Mouse (Mus musculus): ENCODE measurements around the gene Rcsd1. TPM values are rescaled to one million over a fixed set of nuclear protein-coding genes. Genes with fewer than 3 reads are reported as not detected.

The Rcsd1 gene
- total and polyA plus RNA-seq, 3 experiments = 22.7 to 81.1 (median 35.7) TPM

GRCm38 (mm10) chr1:165661191-165661590 lies 48.4 kb downstream of the Rcsd1 start:
- TF ChIP-seq ZMIZ1 (IDR thresholded peaks at IDR 0.05; ENCODE audit: low read depth, low read length) (no peak), POLR2AphosphoS2 (IDR thresholded peaks at IDR 0.05; ENCODE audit: low read depth, low read length) (no peak), ZNF384 (IDR thresholded peaks at IDR 0.05; ENCODE audit: low read depth, low read length) (no peak), EP300 (IDR thresholded peaks at IDR 0.05; ENCODE audit: low read length) (no peak), MXI1 (IDR thresholded peaks at IDR 0.05; ENCODE audit: low read depth, low read length) (no peak), JUND (conservative IDR thresholded peaks at IDR 0.05; ENCODE audit: low read depth, low read length) (no peak), HCFC1 (IDR thresholded peaks at IDR 0.05; ENCODE audit: low read depth, low read length) (no peak)
- peaks cover 16 to 50% of the 10 kb centered on the region in 2 experiments for H3K4me1 ChIP-seq (ENCODE audit: control insufficient read depth in 1 of 2, insufficient read depth in 2 of 2)
- H3K27ac ChIP-seq (ENCODE audit: insufficient read depth, low read depth) = no peak overlapping the region
- no peak overlapping the region for H3K9ac ChIP-seq (ENCODE audit: insufficient read depth, low read depth)
- dilution Hi-C loops (cut with MboI; ENCODE audit: extremely low pct_ligation_motif_present, extremely low pct_unique_long_range_greater_than_20kb, low sequenced_read_pairs) = no loop called here
- H3K27me3 ChIP-seq (replicated peaks) = no peaks in the 10 kb centered on the region
- peaks cover 6% of the 10 kb centered on the region for H3K9me3 ChIP-seq (replicated peaks; ENCODE audit: low read length)
- in situ Hi-C loops (cut with MboI; ENCODE audit: low pct_ligation_motif_present, low pct_unique_long_range_greater_than_20kb, low sequenced_read_pairs) = loop anchor here (5.0 to 25.0 kb wide), 3 partner anchors 76 to 501 kb away; no protein-coding TSS in a partner anchor
- no peak overlapping the region for H3K4me2 ChIP-seq (ENCODE audit: insufficient read depth, low read depth, poor library complexity, severe bottlenecking)
- H3K4me3 ChIP-seq (replicated peaks in 1 of 3; ENCODE audit: low read depth in 2 of 3, low read length in 2 of 3, poor library complexity in 1 of 3) = no peak overlapping the region
- H3K79me2 ChIP-seq (replicated peaks; ENCODE audit: control insufficient read depth, extremely low read depth, insufficient read depth, poor library complexity, severe bottlenecking) = no peaks in the 10 kb centered on the region
- no peak for DNase-seq (ENCODE audit: extremely low read depth)
- H3K36me3 ChIP-seq (replicated peaks in 1 of 2; ENCODE audit: control insufficient read depth in 1 of 2, insufficient read depth in 1 of 2, low read length in 1 of 2) = peaks cover 32 to 90% of the 10 kb centered on the region in 2 experiments

- Histone ChIP-seq H3K27ac (ENCODE audit: insufficient read depth, low read depth) (no peak overlapping the region), H3K4me1 (ENCODE audit: control insufficient read depth in 1 of 2, insufficient read depth in 2 of 2) (peaks cover 16 to 48% of the 10 kb centered on the region in 2 experiments), H3K27me3 (replicated peaks) (no peaks in the 10 kb centered on the region), H3K4me3 (replicated peaks in 1 of 3; ENCODE audit: low read depth in 2 of 3, low read length in 2 of 3, poor library complexity in 1 of 3) (no peak overlapping the region), H3K79me2 (replicated peaks; ENCODE audit: control insufficient read depth, extremely low read depth, insufficient read depth, poor library complexity, severe bottlenecking) (no peaks in the 10 kb centered on the region), H3K36me3 (replicated peaks in 1 of 2; ENCODE audit: control insufficient read depth in 1 of 2, insufficient read depth in 1 of 2, low read length in 1 of 2) (peaks cover 33 to 89% of the 10 kb centered on the region in 2 experiments), H3K4me2 (ENCODE audit: insufficient read depth, low read depth, poor library complexity, severe bottlenecking) (no peak overlapping the region), H3K9me3 (replicated peaks; ENCODE audit: low read length) (peaks cover 6% of the 10 kb centered on the region), H3K9ac (ENCODE audit: insufficient read depth, low read depth) (no peak overlapping the region)
- peak; percentile 63 for DNase-seq (ENCODE audit: extremely low read depth)
- dilution Hi-C loops (cut with MboI; ENCODE audit: extremely low pct_ligation_motif_present, extremely low pct_unique_long_range_greater_than_20kb, low sequenced_read_pairs) = no loop called here
- TF ChIP-seq USF2 (conservative IDR thresholded peaks at IDR 0.05; ENCODE audit: low read depth, low read length) = no peak
- TF ChIP-seq TBP (conservative IDR thresholded peaks at IDR 0.05; ENCODE audit: low read depth, low read length) = no peak
- TF ChIP-seq CTCF (conservative IDR thresholded peaks at IDR 0.05 in 1 of 2, IDR thresholded peaks at IDR 0.05 in 1 of 2; ENCODE audit: low read depth in 2 of 2, low read length in 2 of 2) = peak; percentile 66 to 91
- no peak for TF ChIP-seq HCFC1 (IDR thresholded peaks at IDR 0.05; ENCODE audit: low read depth, low read length)
- TF ChIP-seq RAD21 (IDR thresholded peaks at IDR 0.05; ENCODE audit: low read depth, low read length) = peak; percentile 90
- no peak for TF ChIP-seq JUN (IDR thresholded peaks at IDR 0.05; ENCODE audit: insufficient read depth, low read depth, low read length)
- peak; percentile 65 for TF ChIP-seq ZC3H11A (IDR thresholded peaks at IDR 0.05; ENCODE audit: low read depth, low read length)
- peak; percentile 94 for TF ChIP-seq SMC3 (IDR thresholded peaks at IDR 0.05; ENCODE audit: low read depth, low read length)
- in situ Hi-C loops (cut with MboI; ENCODE audit: low pct_ligation_motif_present, low pct_unique_long_range_greater_than_20kb, low sequenced_read_pairs) = loop anchor here (5.0 to 25.0 kb wide), 3 partner anchors 77 to 502 kb away; no protein-coding TSS in a partner anchor
These were observed 48.8 kb downstream of the Rcsd1 start for GRCm38 (mm10) chr1:165660774-165661173.

GRCm38 (mm10) chr1:165658602-165659001 lies 51.0 kb downstream of the Rcsd1 start:
- Histone ChIP-seq H3K9ac (ENCODE audit: insufficient read depth, low read depth) (no peak overlapping the region), H3K27ac (ENCODE audit: insufficient read depth, low read depth) (no peak overlapping the region), H3K4me1 (ENCODE audit: control insufficient read depth in 1 of 2, insufficient read depth in 2 of 2) (peaks cover 14 to 31% of the 10 kb centered on the region in 2 experiments), H3K79me2 (replicated peaks; ENCODE audit: control insufficient read depth, extremely low read depth, insufficient read depth, poor library complexity, severe bottlenecking) (no peaks in the 10 kb centered on the region), H3K9me3 (replicated peaks; ENCODE audit: low read length) (peaks cover 6% of the 10 kb centered on the region), H3K27me3 (replicated peaks) (no peaks in the 10 kb centered on the region), H3K4me2 (ENCODE audit: insufficient read depth, low read depth, poor library complexity, severe bottlenecking) (no peak overlapping the region), H3K36me3 (replicated peaks in 1 of 2; ENCODE audit: control insufficient read depth in 1 of 2, insufficient read depth in 1 of 2, low read length in 1 of 2) (peaks cover 48 to 91% of the 10 kb centered on the region in 2 experiments), H3K4me3 (replicated peaks in 1 of 3; ENCODE audit: low read depth in 2 of 3, low read length in 2 of 3, poor library complexity in 1 of 3) (no peak overlapping the region)
- in situ Hi-C loops (cut with MboI; ENCODE audit: low pct_ligation_motif_present, low pct_unique_long_range_greater_than_20kb, low sequenced_read_pairs) = loop anchor here (25.0 kb wide), 1 partner anchor 504 kb away; no protein-coding TSS in a partner anchor
- DNase-seq (ENCODE audit: extremely low read depth) = peak; percentile 70
- dilution Hi-C loops (cut with MboI; ENCODE audit: extremely low pct_ligation_motif_present, extremely low pct_unique_long_range_greater_than_20kb, low sequenced_read_pairs) = no loop called here
- TF ChIP-seq UBTF (IDR thresholded peaks at IDR 0.05; ENCODE audit: low read depth, low read length) (no peak), ZC3H11A (IDR thresholded peaks at IDR 0.05; ENCODE audit: low read depth, low read length) (no peak), HCFC1 (IDR thresholded peaks at IDR 0.05; ENCODE audit: low read depth, low read length) (no peak), MAFK (IDR thresholded peaks at IDR 0.05; ENCODE audit: insufficient replicate concordance, low read length) (no peak), MAZ (IDR thresholded peaks at IDR 0.05; ENCODE audit: low read depth, low read length) (no peak), ELF1 (IDR thresholded peaks at IDR 0.05; ENCODE audit: low read depth, low read length) (no peak), NRF1 (IDR thresholded peaks at IDR 0.05; ENCODE audit: low read depth, low read length) (no peak), RAD21 (IDR thresholded peaks at IDR 0.05; ENCODE audit: low read depth, low read length) (peak; percentile 79), SMC3 (IDR thresholded peaks at IDR 0.05; ENCODE audit: low read depth, low read length) (peak; percentile 67), MAX (IDR thresholded peaks at IDR 0.05; ENCODE audit: low read length) (no peak), NELFE (IDR thresholded peaks at IDR 0.05; ENCODE audit: low read depth, low read length) (no peak), CHD1 (IDR thresholded peaks at IDR 0.05; ENCODE audit: low read depth, low read length) (no peak), CHD2 (IDR thresholded peaks at IDR 0.05; ENCODE audit: low read length) (no peak), SIN3A (IDR thresholded peaks at IDR 0.05; ENCODE audit: low read length) (no peak), E2F4 (IDR thresholded peaks at IDR 0.05; ENCODE audit: insufficient replicate concordance, low read depth, low read length) (no peak), USF1 (IDR thresholded peaks at IDR 0.05; ENCODE audit: low read depth, low read length) (no peak)
